Mouse (Mus musculus): ENCODE results near the gene Serpina1e. TPM values are rescaled to one million over a fixed set of nuclear protein-coding genes. Genes with fewer than 3 reads are reported as not detected.
A peak's percentile ranks its signal among the peaks of the same experiment; 100 is the strongest.

Gene Serpina1e
- not detected in 2 replicates for polyA plus RNA-seq (2011; ENCODE audit: insufficient read length, low read depth, missing spikeins)

DNA sequence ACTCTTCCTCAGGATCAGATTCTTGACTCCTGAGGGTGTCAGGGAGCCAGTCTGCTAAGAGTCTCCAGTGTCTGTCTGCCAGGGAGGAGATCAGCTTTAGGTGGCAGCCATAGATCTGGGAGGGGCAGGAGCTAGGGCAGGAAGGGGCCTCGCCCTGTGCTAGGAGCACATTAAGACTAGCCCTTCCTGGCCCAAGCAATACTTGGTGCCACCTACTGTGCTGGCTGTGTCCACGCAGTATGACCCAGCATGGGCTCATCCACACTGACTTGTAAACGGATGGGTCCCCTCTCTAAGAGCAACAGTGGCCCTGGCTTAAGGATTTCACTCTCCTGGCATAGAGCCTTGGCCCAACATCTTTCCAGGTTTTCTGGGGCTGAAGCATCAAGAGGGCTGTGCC lies at the start of gene Serpina1e:
TSS of gene Serpina1e (minus strand) at position 178 of the 400 bp plus-strand sequence.
- no peak within 1 kb of the TSS for H3K4me3 ChIP-seq (ENCODE audit: insufficient read depth, low read length)
- H3K27ac ChIP-seq (ENCODE audit: insufficient read depth, low read length) = no peak within 1 kb of the TSS
- no peak for TF ChIP-seq CTCF (IDR thresholded peaks at IDR 0.05; ENCODE audit: borderline replicate concordance, insufficient read depth, low read length)
- no peak for TF ChIP-seq POLR2A (IDR thresholded peaks at IDR 0.05; ENCODE audit: low read depth, low read length)
- H3K4me1 ChIP-seq (ENCODE audit: control insufficient read depth, insufficient read depth, low read length) = 0 out of 2 replicates have a peak, but pooled peaks cover 3% of the 10 kb centered on the region

DNA sequence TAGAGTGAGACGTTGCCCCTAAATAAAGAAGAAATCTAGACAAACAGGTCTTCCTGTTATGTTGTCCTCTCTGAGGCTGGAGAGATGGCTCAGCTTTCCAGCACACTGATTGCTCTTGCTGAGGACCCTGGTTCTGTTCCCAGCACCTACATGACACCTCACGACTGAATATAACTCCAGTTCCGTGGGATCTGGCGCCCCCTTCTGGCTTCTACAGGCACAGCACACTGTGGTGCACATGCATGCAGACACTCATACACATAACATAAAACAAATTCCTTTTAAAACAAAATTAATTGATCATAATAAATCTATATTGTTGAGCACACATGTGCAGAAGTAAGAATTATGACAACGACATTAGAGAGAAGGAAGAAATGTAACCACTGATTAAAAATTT lies 45.9 kb upstream of the Serpina1e start:
- no peak overlapping the region for H3K4me3 ChIP-seq (ENCODE audit: insufficient read depth, low read length)
- peaks cover 10% of the 10 kb centered on the region for H3K4me1 ChIP-seq (ENCODE audit: control insufficient read depth, insufficient read depth, low read length)
- no peak overlapping the region for H3K27ac ChIP-seq (ENCODE audit: insufficient read depth, low read length)
- TF ChIP-seq CTCF (IDR thresholded peaks at IDR 0.05; ENCODE audit: borderline replicate concordance, insufficient read depth, low read length) = no peak
- no peak for TF ChIP-seq POLR2A (IDR thresholded peaks at IDR 0.05; ENCODE audit: low read depth, low read length)

DNA sequence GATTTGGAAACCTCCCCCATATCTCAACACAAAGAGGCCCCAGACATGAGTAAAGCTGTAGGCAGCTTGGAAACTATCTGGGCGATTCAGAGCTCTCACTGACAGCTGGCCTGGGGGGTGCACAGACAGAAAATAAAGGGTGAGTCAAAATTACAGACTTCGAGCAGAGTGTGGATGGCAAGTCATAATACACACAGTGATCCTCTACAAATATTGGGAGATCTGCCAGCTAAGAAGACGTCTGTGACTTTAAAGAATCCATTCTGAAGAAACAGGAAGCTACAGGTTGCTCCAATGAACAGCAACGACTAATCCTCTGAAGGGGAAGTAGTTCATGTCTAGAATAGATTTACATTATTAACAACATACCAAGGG lies 44.5 kb upstream of the Serpina1e start:
- no peak for TF ChIP-seq CTCF (IDR thresholded peaks at IDR 0.05; ENCODE audit: borderline replicate concordance, insufficient read depth, low read length)
- TF ChIP-seq POLR2A (IDR thresholded peaks at IDR 0.05; ENCODE audit: low read depth, low read length) = no peak
- Histone ChIP-seq H3K27ac (ENCODE audit: insufficient read depth, low read length) (peak overlapping the region; percentile 97), H3K4me3 (ENCODE audit: insufficient read depth, low read length) (no peak overlapping the region), H3K4me1 (ENCODE audit: control insufficient read depth, insufficient read depth, low read length) (peaks cover 10% of the 10 kb centered on the region)

DNA sequence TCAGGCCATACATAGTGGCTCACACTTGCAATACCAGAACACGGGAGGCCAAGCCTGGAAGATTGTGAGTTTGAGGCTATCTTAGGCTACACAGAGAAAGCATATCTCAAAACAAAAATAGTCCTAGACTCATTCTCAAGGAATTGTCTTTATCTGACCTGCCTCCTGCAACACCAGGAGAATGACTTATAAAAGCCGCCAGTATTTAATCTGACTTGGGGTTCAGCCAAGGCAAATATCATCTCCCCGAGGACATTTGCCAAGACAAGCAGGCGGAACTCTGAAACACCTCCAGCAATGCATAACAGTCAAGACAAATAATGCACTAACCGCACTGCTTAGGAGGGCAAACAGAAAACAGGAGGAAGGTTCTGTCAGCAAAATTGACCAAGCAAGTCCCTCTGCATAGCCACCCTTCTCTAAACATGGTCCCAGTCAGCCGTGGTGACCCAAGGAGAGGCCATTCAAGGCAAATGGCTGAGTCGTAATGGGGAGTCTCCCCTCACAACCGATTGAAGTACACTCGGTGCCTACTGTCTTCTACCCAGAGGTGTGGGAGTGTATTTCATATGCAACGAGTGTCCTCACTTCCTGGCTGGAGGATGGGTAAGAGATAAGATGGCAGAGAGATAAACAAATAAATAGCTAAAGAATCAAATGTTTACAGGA lies 43.9 kb upstream of the Serpina1e start:
- peak overlapping the region; percentile 97 for H3K27ac ChIP-seq (ENCODE audit: insufficient read depth, low read length)
- TF ChIP-seq POLR2A (IDR thresholded peaks at IDR 0.05; ENCODE audit: low read depth, low read length) (no peak), CTCF (IDR thresholded peaks at IDR 0.05; ENCODE audit: borderline replicate concordance, insufficient read depth, low read length) (no peak)
- peaks cover 10% of the 10 kb centered on the region for H3K4me1 ChIP-seq (ENCODE audit: control insufficient read depth, insufficient read depth, low read length)
- no peak overlapping the region for H3K4me3 ChIP-seq (ENCODE audit: insufficient read depth, low read length)

DNA sequence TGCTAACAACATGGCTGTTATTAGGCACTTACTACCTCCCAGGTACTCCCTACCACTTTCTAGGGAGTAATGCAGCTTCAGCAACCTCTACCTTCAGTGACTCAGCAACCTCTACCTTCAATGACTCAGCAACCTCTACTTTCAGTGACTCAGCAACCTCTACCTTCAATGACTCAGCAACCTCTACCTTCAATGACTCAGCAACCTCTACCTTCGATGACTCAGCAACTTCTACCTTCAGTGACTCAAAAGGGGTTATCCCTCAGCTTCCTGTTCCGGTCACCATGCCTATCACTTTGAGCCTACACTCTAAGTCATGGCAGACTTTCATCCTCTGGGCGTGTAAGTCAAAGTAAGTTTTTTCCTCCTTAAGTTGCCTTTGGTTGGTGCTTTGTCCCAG lies 41.8 kb upstream of the Serpina1e start:
- no peak overlapping the region for H3K27ac ChIP-seq (ENCODE audit: insufficient read depth, low read length)
- peaks cover 10% of the 10 kb centered on the region for H3K4me1 ChIP-seq (ENCODE audit: control insufficient read depth, insufficient read depth, low read length)
- no peak for TF ChIP-seq POLR2A (IDR thresholded peaks at IDR 0.05; ENCODE audit: low read depth, low read length)
- TF ChIP-seq CTCF (IDR thresholded peaks at IDR 0.05; ENCODE audit: borderline replicate concordance, insufficient read depth, low read length) = no peak
- no peak overlapping the region for H3K4me3 ChIP-seq (ENCODE audit: insufficient read depth, low read length)

DNA sequence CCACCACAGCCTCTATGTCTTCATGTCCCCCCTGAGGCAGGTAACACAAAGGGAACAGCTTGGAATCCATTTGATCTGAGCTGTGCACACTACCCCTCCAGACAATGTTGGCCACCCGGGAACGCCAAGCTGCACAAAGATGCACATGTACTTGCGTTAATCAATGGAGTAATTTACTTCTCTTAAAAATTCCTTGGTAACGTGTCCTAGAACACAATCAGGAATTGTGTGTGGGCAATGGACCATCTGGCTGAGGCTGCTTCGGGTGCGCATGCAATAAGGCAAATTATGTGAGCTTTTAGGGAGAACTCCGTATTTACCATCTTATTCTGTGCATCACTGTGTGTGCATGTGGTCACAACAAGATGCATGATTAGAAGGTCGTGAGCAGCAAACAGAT lies 40.8 kb upstream of the Serpina1e start:
- Histone ChIP-seq H3K27ac (ENCODE audit: insufficient read depth, low read length) (no peak overlapping the region), H3K4me3 (ENCODE audit: insufficient read depth, low read length) (no peak overlapping the region), H3K4me1 (ENCODE audit: control insufficient read depth, insufficient read depth, low read length) (peaks cover 10% of the 10 kb centered on the region)

DNA sequence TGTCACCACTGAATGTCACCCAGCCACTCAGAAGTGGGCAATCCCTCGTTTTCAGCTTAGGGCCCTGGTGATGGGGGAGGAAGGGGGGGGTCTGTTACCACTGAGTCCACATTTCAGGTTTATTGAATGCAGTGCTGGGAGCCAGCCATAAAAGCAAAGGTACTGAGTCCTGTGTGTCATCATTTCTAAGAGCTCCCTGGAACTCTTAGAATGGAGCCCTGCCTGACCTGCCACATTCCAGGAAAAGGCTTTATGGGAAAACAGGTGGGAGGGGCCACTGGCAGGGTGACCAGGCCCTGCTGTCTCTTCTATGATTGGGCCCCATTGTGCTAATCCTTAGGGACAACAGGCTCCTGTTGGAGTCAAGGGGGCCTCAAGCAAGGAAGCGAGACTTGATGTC lies 37.7 kb upstream of the Serpina1e start:
- no peak overlapping the region for H3K27ac ChIP-seq (ENCODE audit: insufficient read depth, low read length)
- TF ChIP-seq CTCF (IDR thresholded peaks at IDR 0.05; ENCODE audit: borderline replicate concordance, insufficient read depth, low read length) = no peak
- TF ChIP-seq POLR2A (IDR thresholded peaks at IDR 0.05; ENCODE audit: low read depth, low read length) = no peak
- no peaks in the 10 kb centered on the region for H3K4me1 ChIP-seq (ENCODE audit: control insufficient read depth, insufficient read depth, low read length)
- no peak overlapping the region for H3K4me3 ChIP-seq (ENCODE audit: insufficient read depth, low read length)

More for the DNA sequence above, 40.8 kb upstream of the Serpina1e start:
- TF ChIP-seq POLR2A (IDR thresholded peaks at IDR 0.05; ENCODE audit: low read depth, low read length) (no peak), CTCF (IDR thresholded peaks at IDR 0.05; ENCODE audit: borderline replicate concordance, insufficient read depth, low read length) (no peak)

DNA sequence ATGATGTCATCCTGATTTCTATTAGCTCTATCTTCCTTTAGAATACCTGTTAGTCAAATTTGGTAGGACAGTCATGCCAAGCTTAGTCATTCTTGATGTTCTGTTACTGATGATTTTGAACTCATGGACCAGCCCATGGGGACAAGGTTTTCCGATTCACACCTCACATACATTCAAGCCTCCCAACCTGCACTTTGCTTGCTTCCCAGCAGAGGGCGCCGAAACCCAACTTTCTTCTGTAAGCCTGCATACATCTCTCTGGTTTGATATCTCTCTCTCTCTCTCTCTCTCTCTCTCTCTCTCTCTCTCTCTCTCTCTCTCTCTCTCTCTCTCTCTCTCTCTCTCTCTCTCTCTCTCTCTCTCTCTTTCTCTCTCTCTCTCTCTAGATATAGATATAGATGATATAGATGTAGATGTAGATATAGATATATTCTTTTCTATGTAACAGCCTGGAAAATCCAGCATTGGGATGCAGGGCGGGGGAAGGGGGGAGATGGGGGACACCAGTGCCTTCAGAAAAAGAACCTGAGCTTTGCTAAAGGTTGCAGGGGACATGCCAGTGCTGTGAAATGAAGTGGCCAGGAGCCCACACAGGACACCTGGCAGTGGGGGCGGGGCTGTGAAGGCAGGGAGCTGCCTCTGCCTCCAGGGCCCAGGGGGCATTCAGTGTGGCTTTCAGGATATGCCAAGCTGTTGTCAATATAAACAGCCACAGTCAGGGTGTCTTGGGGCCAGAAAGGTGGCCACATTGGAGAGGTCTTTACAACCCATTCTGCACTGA lies 36.7 kb upstream of the Serpina1e start:
- H3K4me1 ChIP-seq (ENCODE audit: control insufficient read depth, insufficient read depth, low read length) = no peaks in the 10 kb centered on the region
- peak; percentile 78 for TF ChIP-seq CTCF (IDR thresholded peaks at IDR 0.05; ENCODE audit: borderline replicate concordance, insufficient read depth, low read length)
- no peak for TF ChIP-seq POLR2A (IDR thresholded peaks at IDR 0.05; ENCODE audit: low read depth, low read length)
- H3K27ac ChIP-seq (ENCODE audit: insufficient read depth, low read length) = no peak overlapping the region
- no peak overlapping the region for H3K4me3 ChIP-seq (ENCODE audit: insufficient read depth, low read length)

DNA sequence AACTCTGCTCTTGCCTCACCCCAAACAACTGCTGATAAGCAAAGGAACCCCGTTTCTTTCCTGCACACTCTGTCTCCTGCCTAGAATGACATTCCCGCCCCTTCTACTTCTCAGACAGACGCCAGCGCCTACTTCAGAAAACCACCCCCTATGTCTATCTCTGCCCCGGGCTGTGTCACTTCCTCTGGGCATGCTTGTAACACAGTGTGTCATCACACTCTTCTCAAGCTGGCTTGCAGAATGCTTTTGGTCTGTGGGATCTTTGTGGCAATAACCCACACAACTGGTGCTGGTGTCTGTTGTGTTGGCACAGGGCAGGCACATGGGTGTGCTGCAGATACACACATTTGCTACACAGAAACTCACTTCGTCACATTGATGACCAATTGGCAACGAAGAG lies 34.2 kb upstream of the Serpina1e start:
- no peak overlapping the region for H3K27ac ChIP-seq (ENCODE audit: insufficient read depth, low read length)
- H3K4me3 ChIP-seq (ENCODE audit: insufficient read depth, low read length) = no peak overlapping the region
- H3K4me1 ChIP-seq (ENCODE audit: control insufficient read depth, insufficient read depth, low read length) = no peaks in the 10 kb centered on the region
- TF ChIP-seq CTCF (IDR thresholded peaks at IDR 0.05; ENCODE audit: borderline replicate concordance, insufficient read depth, low read length) = no peak
- TF ChIP-seq POLR2A (IDR thresholded peaks at IDR 0.05; ENCODE audit: low read depth, low read length) = no peak

DNA sequence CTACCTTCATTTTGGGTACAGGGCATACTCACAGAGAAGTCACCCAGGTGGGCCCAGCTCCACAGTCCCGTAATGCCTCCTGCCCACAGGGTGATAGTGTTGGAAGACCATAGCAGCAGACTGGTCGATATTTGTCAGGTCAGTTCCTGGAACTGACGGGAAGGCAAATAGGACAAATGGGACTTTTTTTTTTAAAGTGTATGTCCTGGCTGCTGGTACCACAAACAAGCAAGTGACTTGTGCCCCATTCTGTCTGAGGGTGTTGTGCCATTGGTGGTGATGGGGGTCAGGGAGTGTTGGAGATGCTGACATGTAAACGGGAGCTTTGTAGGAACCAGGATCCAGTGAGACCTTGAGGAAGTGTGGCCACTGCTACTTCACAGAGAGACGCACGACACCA lies 31.1 kb upstream of the Serpina1e start, which contains the start of gene Serpina11:
TSS of gene Serpina11 (minus strand) at position 101 of the 400 bp plus-strand sequence.
- H3K4me1 ChIP-seq (ENCODE audit: control insufficient read depth, insufficient read depth, low read length) = no peaks in the 10 kb centered on the region
- H3K27ac ChIP-seq (ENCODE audit: insufficient read depth, low read length) = no peak within 1 kb of the TSS
- TF ChIP-seq CTCF (IDR thresholded peaks at IDR 0.05; ENCODE audit: borderline replicate concordance, insufficient read depth, low read length) = no peak
- no peak for TF ChIP-seq POLR2A (IDR thresholded peaks at IDR 0.05; ENCODE audit: low read depth, low read length)
- no peak within 1 kb of the TSS for H3K4me3 ChIP-seq (ENCODE audit: insufficient read depth, low read length)
